Mouse (Mus musculus): ENCODE measurements around the gene St8sia2. TPM values are rescaled to one million over a fixed set of nuclear protein-coding genes. Genes with fewer than 3 reads are reported as not detected.
A peak's percentile ranks its signal among the peaks of the same experiment; 100 is the strongest.

St8sia2 gene
- polyA plus RNA-seq, 1 experiment from 2014 or later: 72.5 TPM

- peak; percentile 32; the same call in 1 of the 2 replicates for ATAC-seq
- Histone ChIP-seq H3K4me3 (ENCODE audit: low read depth, low read length) (no peak overlapping the region), H3K36me3 (ENCODE audit: control insufficient read depth, insufficient read depth, low read length) (no peaks in the 10 kb centered on the region), H3K4me2 (ENCODE audit: low read length) (no peak overlapping the region), H3K27ac (ENCODE audit: low read depth, low read length) (no peak overlapping the region), H3K9me3 (replicated peaks; ENCODE audit: control insufficient read depth, low read length) (no peaks in the 10 kb centered on the region), H3K4me1 (ENCODE audit: control insufficient read depth, insufficient read depth, low read length) (peaks cover 10% of the 10 kb centered on the region), H3K27me3 (replicated peaks; ENCODE audit: control insufficient read depth, insufficient read depth, low read length) (peaks cover 10% of the 10 kb centered on the region; the same call in 1 of the 2 replicates), H3K9ac (ENCODE audit: low read length) (no peak overlapping the region)
- DNase-seq (ENCODE audit: low spot score): peak; percentile 32
- WGBS: 32% methylated on average over 4 of the region's 4 CpGs
Measured at GRCm38 (mm10) chr7:73911899-73912298, 101.6 kb downstream of the St8sia2 start.

DNA sequence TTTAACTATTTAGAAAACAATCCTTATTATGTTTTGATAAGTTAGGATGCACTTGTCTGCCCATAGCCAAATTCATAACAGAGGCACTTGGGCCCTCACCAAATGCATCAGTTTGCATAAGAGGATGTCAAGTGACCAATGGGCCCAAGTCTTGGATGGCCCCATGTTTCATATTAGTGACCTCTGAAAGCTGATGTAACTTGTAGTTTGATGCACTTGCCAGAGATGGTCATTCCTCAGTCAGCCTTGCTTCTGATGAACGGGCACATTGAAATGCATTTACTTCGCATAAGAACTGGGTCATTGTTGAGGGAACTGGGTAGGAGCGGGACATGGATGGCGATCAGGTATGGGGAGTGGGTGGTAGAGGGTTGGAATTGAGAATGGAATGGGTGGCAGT is 102.6 kb downstream of the St8sia2 start:
- Histone ChIP-seq H3K36me3 (ENCODE audit: control insufficient read depth, insufficient read depth, low read length) (no peaks in the 10 kb centered on the region), H3K4me3 (ENCODE audit: low read depth, low read length) (no peak overlapping the region), H3K27me3 (replicated peaks; ENCODE audit: control insufficient read depth, insufficient read depth, low read length) (peaks cover 5% of the 10 kb centered on the region; the same call in 1 of the 2 replicates), H3K9ac (ENCODE audit: low read length) (no peak overlapping the region), H3K27ac (ENCODE audit: low read depth, low read length) (no peak overlapping the region), H3K4me1 (ENCODE audit: control insufficient read depth, insufficient read depth, low read length) (peaks cover 7% of the 10 kb centered on the region), H3K9me3 (replicated peaks; ENCODE audit: control insufficient read depth, low read length) (no peaks in the 10 kb centered on the region), H3K4me2 (ENCODE audit: low read length) (no peak overlapping the region)
- no peak for DNase-seq (ENCODE audit: low spot score)
- no peak for ATAC-seq
- 98% methylated on average over 4 of the region's 4 CpGs for WGBS

DNA sequence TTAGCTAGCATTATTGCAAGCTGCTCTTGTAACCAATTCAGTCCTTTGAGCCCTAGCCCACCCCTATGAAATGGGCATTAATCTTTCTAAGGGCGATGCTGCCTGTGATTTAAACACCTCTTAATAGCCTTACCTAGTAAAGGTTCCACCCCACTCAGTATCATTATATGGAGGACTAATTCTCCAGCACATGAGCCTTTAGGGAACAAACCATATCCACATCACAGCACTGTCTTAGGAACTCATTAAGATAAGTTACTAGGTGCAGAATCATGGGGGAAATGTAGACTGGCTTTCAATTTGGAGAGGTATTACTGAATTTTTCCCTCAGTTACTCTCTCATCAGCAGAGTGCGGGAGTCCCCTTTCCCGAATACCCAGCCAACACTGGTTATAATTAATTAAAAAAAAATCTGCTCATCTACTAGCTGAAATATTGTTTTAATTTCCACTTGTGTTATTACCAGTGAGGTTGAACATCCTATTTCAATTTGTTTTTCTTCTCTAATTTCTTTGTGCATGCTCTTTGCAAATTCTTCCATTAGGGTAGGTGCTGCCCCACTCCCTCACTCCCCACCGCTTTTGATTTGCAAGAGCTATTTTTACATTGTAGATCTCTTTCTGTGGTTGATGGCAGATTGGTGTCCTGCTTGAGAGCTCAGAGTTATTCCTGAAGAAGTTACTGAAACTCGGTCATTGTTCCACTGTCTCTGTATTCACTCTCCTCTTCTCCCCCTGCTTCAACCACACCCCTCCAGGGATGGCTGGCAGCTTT is 103.9 kb downstream of the St8sia2 start:
- no peak for DNase-seq (ENCODE audit: low spot score)
- H3K9ac ChIP-seq (ENCODE audit: low read length): no peak overlapping the region
- H3K27ac ChIP-seq (ENCODE audit: low read depth, low read length): no peak overlapping the region
- 79% methylated on average over 5 of the region's 5 CpGs for WGBS
- H3K4me3 ChIP-seq (ENCODE audit: low read depth, low read length): no peak overlapping the region
- no peaks in the 10 kb centered on the region for H3K9me3 ChIP-seq (replicated peaks; ENCODE audit: control insufficient read depth, low read length)
- peaks cover 7% of the 10 kb centered on the region for H3K4me1 ChIP-seq (ENCODE audit: control insufficient read depth, insufficient read depth, low read length)
- no peaks in the 10 kb centered on the region for H3K36me3 ChIP-seq (ENCODE audit: control insufficient read depth, insufficient read depth, low read length)
- H3K27me3 ChIP-seq (replicated peaks; ENCODE audit: control insufficient read depth, insufficient read depth, low read length): no peaks in the 10 kb centered on the region
- no peak for ATAC-seq
- H3K4me2 ChIP-seq (ENCODE audit: low read length): no peak overlapping the region

GRCm38 (mm10) chr7:73894506-73894905 is 119.0 kb downstream of the St8sia2 start:
- H3K9ac ChIP-seq (ENCODE audit: low read length): no peak overlapping the region
- no peak overlapping the region for H3K27ac ChIP-seq (ENCODE audit: low read depth, low read length)
- 18% methylated on average over 6 of the region's 6 CpGs for WGBS
- H3K9me3 ChIP-seq (replicated peaks; ENCODE audit: control insufficient read depth, low read length): no peaks in the 10 kb centered on the region
- no peaks in the 10 kb centered on the region for H3K36me3 ChIP-seq (ENCODE audit: control insufficient read depth, insufficient read depth, low read length)
- no peaks in the 10 kb centered on the region for H3K4me1 ChIP-seq (ENCODE audit: control insufficient read depth, insufficient read depth, low read length)
- DNase-seq (ENCODE audit: low spot score) (peak; percentile 14), ATAC-seq (0 out of 2 replicates have a peak, but pooled peaks have one; percentile 16)
- no peaks in the 10 kb centered on the region for H3K27me3 ChIP-seq (replicated peaks; ENCODE audit: control insufficient read depth, insufficient read depth, low read length)
- no peak overlapping the region for H3K4me2 ChIP-seq (ENCODE audit: low read length)
- no peak overlapping the region for H3K4me3 ChIP-seq (ENCODE audit: low read depth, low read length)

DNA sequence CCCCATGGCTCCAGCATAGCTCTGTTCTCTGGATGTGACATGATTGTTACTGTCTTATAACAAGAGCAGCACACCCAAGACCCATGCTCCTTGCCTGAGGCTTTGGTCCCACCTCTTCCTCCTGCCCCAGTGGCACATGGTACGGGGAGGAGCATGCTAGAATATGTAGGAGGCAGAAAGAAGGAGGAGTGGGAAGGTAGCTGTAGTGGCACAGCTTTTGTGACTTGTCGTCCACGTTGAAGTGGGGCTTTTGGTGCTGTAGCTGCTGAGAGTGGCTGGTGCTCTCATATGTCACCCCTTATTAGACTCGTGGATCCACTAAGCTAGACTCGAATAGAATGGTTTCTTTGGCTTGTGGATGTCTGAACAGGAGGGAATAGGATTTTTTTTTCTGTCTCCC is 121.7 kb downstream of the St8sia2 start:
- ATAC-seq: no peak
- WGBS: 82% methylated on average over 5 of the region's 5 CpGs
- Histone ChIP-seq H3K9ac (ENCODE audit: low read length) (no peak overlapping the region), H3K27ac (ENCODE audit: low read depth, low read length) (peak overlapping the region; percentile 21; the same call in 1 of the 2 replicates), H3K4me3 (ENCODE audit: low read depth, low read length) (no peak overlapping the region), H3K9me3 (replicated peaks; ENCODE audit: control insufficient read depth, low read length) (no peaks in the 10 kb centered on the region), H3K27me3 (replicated peaks; ENCODE audit: control insufficient read depth, insufficient read depth, low read length) (no peaks in the 10 kb centered on the region), H3K4me2 (ENCODE audit: low read length) (no peak overlapping the region), H3K36me3 (ENCODE audit: control insufficient read depth, insufficient read depth, low read length) (no peaks in the 10 kb centered on the region), H3K4me1 (ENCODE audit: control insufficient read depth, insufficient read depth, low read length) (no peaks in the 10 kb centered on the region)
- no peak for DNase-seq (ENCODE audit: low spot score)

DNA sequence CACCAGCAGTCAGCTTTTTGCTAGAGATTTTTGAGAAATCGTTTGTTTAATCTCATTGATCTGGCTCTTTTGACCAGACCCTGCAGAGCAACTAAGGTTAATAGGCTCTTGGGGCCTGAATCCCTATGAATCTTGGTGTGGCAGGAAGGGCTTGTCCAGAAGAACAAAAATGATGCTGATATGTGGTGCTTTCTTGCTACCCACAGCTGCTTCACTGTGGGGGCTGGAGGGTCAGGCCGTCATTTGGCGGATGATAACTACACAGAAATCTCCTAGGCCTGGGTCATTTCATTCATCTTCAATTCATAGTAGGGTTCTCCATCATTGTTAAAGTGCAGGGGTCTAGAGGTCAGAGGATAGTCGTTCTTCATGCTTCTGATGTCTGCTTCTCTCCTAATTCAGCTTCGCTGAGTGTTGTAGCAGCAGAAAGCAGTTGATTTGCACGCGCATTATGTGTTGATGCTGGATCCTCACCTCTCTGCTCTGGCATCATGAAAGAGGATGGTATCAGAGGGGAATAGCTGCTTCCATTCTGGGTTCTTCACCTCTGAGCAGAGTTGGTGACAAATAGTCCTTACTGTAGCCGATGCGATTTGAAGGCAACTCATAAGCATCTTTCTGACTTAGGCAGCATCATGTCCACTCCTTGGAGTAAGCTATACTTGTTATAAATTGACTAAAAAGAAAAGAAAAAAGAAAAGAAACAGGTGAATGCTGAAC is 122.4 kb downstream of the St8sia2 start:
- Histone ChIP-seq H3K27ac (ENCODE audit: low read depth, low read length) (no peak overlapping the region), H3K36me3 (ENCODE audit: control insufficient read depth, insufficient read depth, low read length) (no peaks in the 10 kb centered on the region), H3K9ac (ENCODE audit: low read length) (no peak overlapping the region), H3K9me3 (replicated peaks; ENCODE audit: control insufficient read depth, low read length) (no peaks in the 10 kb centered on the region), H3K4me1 (ENCODE audit: control insufficient read depth, insufficient read depth, low read length) (no peaks in the 10 kb centered on the region), H3K27me3 (replicated peaks; ENCODE audit: control insufficient read depth, insufficient read depth, low read length) (no peaks in the 10 kb centered on the region), H3K4me3 (ENCODE audit: low read depth, low read length) (no peak overlapping the region), H3K4me2 (ENCODE audit: low read length) (no peak overlapping the region)
- 88% methylated on average over 9 of the region's 9 CpGs for WGBS
- peak; percentile 13; the same call in 1 of the 2 replicates for ATAC-seq
- no peak for DNase-seq (ENCODE audit: low spot score)

DNA sequence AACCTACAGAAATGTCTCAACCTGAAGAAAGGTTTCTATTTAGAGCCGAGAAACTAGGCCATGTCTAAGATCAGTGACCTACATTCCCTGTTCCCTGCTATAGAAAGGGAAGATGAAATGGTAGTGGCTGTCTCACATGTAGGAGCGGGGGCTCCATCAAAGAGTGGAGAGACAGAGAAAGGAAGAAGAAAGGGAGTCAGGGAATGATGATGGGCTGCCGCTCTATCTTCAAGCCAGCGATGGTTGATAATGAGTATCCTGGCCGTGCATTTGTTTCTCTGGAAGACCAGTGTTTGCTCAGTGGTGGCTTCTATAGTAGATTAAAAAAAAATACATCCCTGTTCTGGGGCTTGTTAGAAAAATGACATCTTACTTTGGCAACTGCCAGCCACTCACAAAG is 123.0 kb downstream of the St8sia2 start:
- WGBS: 92% methylated on average over 5 of the region's 5 CpGs
- ATAC-seq: peak; percentile 51; the same call in 1 of the 2 replicates
- no peak for DNase-seq (ENCODE audit: low spot score)
- Histone ChIP-seq H3K9ac (ENCODE audit: low read length) (no peak overlapping the region), H3K4me3 (ENCODE audit: low read depth, low read length) (no peak overlapping the region), H3K27ac (ENCODE audit: low read depth, low read length) (no peak overlapping the region), H3K9me3 (replicated peaks; ENCODE audit: control insufficient read depth, low read length) (no peaks in the 10 kb centered on the region), H3K4me1 (ENCODE audit: control insufficient read depth, insufficient read depth, low read length) (no peaks in the 10 kb centered on the region), H3K36me3 (ENCODE audit: control insufficient read depth, insufficient read depth, low read length) (no peaks in the 10 kb centered on the region), H3K27me3 (replicated peaks; ENCODE audit: control insufficient read depth, insufficient read depth, low read length) (no peaks in the 10 kb centered on the region), H3K4me2 (ENCODE audit: low read length) (no peak overlapping the region)
